In the genomic region with DNA sequence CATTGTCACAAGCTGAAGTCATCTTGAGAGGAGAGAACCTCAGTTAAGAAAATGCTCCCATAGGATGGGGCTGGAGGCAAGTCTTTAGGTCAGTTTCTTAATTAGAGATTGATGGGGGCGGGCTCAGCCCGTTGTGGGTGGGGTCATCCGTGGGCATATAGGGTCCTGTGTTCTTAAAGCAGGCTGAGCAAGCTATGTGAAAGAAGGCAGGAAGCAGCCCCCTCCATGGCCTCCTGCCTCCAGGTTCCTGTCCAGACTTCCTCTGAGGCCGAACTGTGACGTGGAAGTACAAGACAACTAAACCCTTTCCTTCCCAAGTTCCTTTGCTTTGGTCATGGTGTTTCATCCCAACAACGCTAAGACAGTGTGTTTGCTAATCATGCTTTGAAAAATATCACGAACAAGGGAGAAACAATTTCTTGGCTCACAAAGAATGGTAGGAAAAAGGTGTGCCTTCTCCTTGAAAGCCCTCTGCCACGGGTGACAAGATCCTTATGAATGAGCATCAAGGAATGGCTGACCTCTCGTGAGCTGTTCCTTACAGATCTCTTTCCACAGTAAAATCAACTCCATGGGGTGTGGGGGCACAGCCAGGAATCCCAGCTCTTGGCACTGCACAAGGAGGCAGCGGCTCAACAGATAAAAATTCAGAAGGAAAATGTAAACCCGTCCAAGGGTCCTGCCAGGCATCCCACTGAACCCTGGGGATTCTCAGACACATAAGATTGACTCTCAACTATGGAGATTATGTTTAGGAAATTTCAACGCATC, we compare ENCODE assay signal across 8 mouse cellular contexts. TPM values are rescaled to one million over a fixed set of nuclear protein-coding genes. Genes with fewer than 3 reads are reported as not detected.
DNase-seq lines count a peak whose midpoint lies in the region; ATAC-seq and TF ChIP-seq lines count a peak whose summit lies in the region.

No protein-coding gene starts in this region.

- H3K27me3 ChIP-seq in heart, embryonic 10.5 days (ENCODE audit: insufficient read depth, poor library complexity, severe bottlenecking) = no peaks in the 10 kb centered on the region
- H3K27me3 ChIP-seq in liver, embryonic 12.5 days (replicated peaks) = no peaks in the 10 kb centered on the region
- H3K27me3 ChIP-seq in small intestine, adult 2 months (ENCODE audit: control insufficient read depth, insufficient read depth, low read length) = no peaks in the 10 kb centered on the region

- no peak for ATAC-seq in liver, embryonic 12.5 days
- ATAC-seq in erythroid progenitor cell, adult 5-6 weeks (replicated peaks; ENCODE audit: low FRiP score, poor library complexity, severe bottlenecking) = no peak

- H3K27ac ChIP-seq in heart, embryonic 10.5 days = peak overlapping the region; percentile 98
- H3K27ac ChIP-seq in liver, embryonic 12.5 days = peak overlapping the region; percentile 90
- no peak overlapping the region for H3K27ac ChIP-seq in small intestine, adult 2 months (ENCODE audit: insufficient read depth, low read depth, low read length)

- WGBS in heart, embryonic 10.5 days = 23% methylated on average over 12 of the region's 12 CpGs
- 10% methylated on average over 12 of the region's 12 CpGs for WGBS in liver, embryonic 12.5 days (ENCODE audit: insufficient replicate concordance)
- WGBS in small intestine, adult 2 months = 9% methylated on average over 12 of the region's 12 CpGs

- intact Hi-C loops in heart, postnatal 10 days (cut with DNase I) = no loop called here

- TF ChIP-seq POLR2A in small intestine, adult 2 months (IDR thresholded peaks at IDR 0.05; ENCODE audit: low read depth, low read length) = no peak

- peak overlapping the region; percentile 97 for H3K4me3 ChIP-seq in heart, embryonic 10.5 days
- peak overlapping the region; percentile 93 for H3K4me3 ChIP-seq in liver, embryonic 12.5 days
- peak overlapping the region; percentile 95 for H3K4me3 ChIP-seq in small intestine, adult 2 months (ENCODE audit: low read depth, low read length)

- peak; percentile 82 for DNase-seq in heart, embryonic 10.5 days (ENCODE audit: low spot score)
- DNase-seq in heart, adult 9 months (ENCODE audit: low spot score in 2 of 2) = no peak
- peak; percentile 40 for DNase-seq in Muller cell, postnatal 12 days (ENCODE audit: inconsistent ontology term)
- DNase-seq in heart, postnatal 10 days = peak; percentile 60 to 64
- no peak for DNase-seq in urinary bladder, adult 18-20 months (ENCODE audit: low spot score in 2 of 2)

- TF ChIP-seq CTCF in small intestine, adult 2 months (IDR thresholded peaks at IDR 0.05; ENCODE audit: extremely low read depth, insufficient read length, insufficient replicate concordance, low read depth, low read length) = no peak

- peak overlapping the region; percentile 96 for H3K9ac ChIP-seq in liver, embryonic 12.5 days

- H3K9me3 ChIP-seq in heart, embryonic 10.5 days = no peaks in the 10 kb centered on the region
- H3K9me3 ChIP-seq in liver, embryonic 12.5 days (replicated peaks) = no peaks in the 10 kb centered on the region

- H3K36me3 ChIP-seq in heart, embryonic 10.5 days = peaks cover 49% of the 10 kb centered on the region
- peaks cover 49% of the 10 kb centered on the region for H3K36me3 ChIP-seq in liver, embryonic 12.5 days
- H3K36me3 ChIP-seq in small intestine, adult 2 months (ENCODE audit: control insufficient read depth, insufficient read depth, low read length) = no peaks in the 10 kb centered on the region; the same call in 1 of the 2 replicates

- H3K4me2 ChIP-seq in liver, embryonic 12.5 days = peak overlapping the region; percentile 88

- peaks cover 29% of the 10 kb centered on the region for H3K4me1 ChIP-seq in heart, embryonic 10.5 days
- H3K4me1 ChIP-seq in liver, embryonic 12.5 days = peaks cover 54% of the 10 kb centered on the region
- H3K4me1 ChIP-seq in small intestine, adult 2 months (ENCODE audit: control insufficient read depth, insufficient read depth, insufficient read length, low read length) = 0 out of 2 replicates have a peak, but pooled peaks cover 7% of the 10 kb centered on the region

RNA-seq across cellular contexts. Expression of gene Cdk1, which starts 1.5 kb away (rescaled TPM):
- 411 and 465 TPM in 2 replicates for polyA plus RNA-seq in heart, embryonic 10.5 days (2016; fragmentation: Nextera tagmentation; extraction: Ambion mirVana)
- total RNA-seq in heart, postnatal 10 days (2021) = 10 to 100 TPM; 40.3 to 40.8 TPM
- 319 and 336 TPM in 2 replicates for polyA plus RNA-seq in liver, embryonic 12.5 days (2016; fragmentation: Nextera tagmentation; extraction: Ambion mirVana)
- polyA plus RNA-seq in small intestine, adult 2 months (2012; rRNA removed) = 18.6 and 25.3 TPM in 2 replicates
- 179 and 182 TPM in 2 replicates for total RNA-seq in erythroid progenitor cell, adult 5-6 weeks (2015; ENCODE audit: low replicate concordance)
- total RNA-seq in erythroid progenitor cell, adult 5-6 weeks (2017; ENCODE audit: low replicate concordance) = 568 and 653 TPM in 2 replicates

RNA-seq across cellular contexts. Expression of gene Ank3, which starts 47.3 kb away (rescaled TPM):
- 54.8 and 74.8 TPM in 2 replicates for polyA plus RNA-seq in heart, embryonic 10.5 days (2016; fragmentation: Nextera tagmentation; extraction: Ambion mirVana)
- 10 to 100 TPM; 58.0 to 76.6 TPM for total RNA-seq in heart, postnatal 10 days (2021)
- polyA plus RNA-seq in liver, embryonic 12.5 days (2016; fragmentation: Nextera tagmentation; extraction: Ambion mirVana) = 9.2 and 10.0 TPM in 2 replicates
- 5.1 and 9.3 TPM in 2 replicates for polyA plus RNA-seq in small intestine, adult 2 months (2012; rRNA removed)
- 2.9 TPM in 1 of 2 replicates, not detected in the other for total RNA-seq in erythroid progenitor cell, adult 5-6 weeks (2015; ENCODE audit: low replicate concordance)
- total RNA-seq in erythroid progenitor cell, adult 5-6 weeks (2017; ENCODE audit: low replicate concordance) = not detected in 2 replicates

Comparison
In these comparisons a context has a peak if more than half of its experiments do, and no peak if none do; other contexts are left out.
1. DNase-seq: peak in heart, embryonic 10.5 days (single experiment), Muller cell, postnatal 12 days (single experiment) and heart, postnatal 10 days (2 of 2); none in heart, adult 9 months (0 of 2) and urinary bladder, adult 18-20 months (0 of 2).
2. RNA of gene Cdk1, which starts 1.5 kb away (polyA plus RNA-seq): 411 to 465 TPM in heart, embryonic 10.5 days and 319 to 336 TPM in liver, embryonic 12.5 days; 18.6 to 25.3 TPM in small intestine, adult 2 months; every median in the first group is over 10 times any median in the second.
3. Peak in every context shown above with its lines, with median percentiles within 50 percentile points of each other: H3K4me3 ChIP-seq.